Mouse (Mus musculus) neural tube, embryonic 12.5 days (tissue): ENCODE results near the gene Prkce. TPM values are rescaled to one million over a fixed set of nuclear protein-coding genes. Genes with fewer than 3 reads are reported as not detected.

Source experiments
- ATAC-seq: fragments of 200-750 bp; cut with Nextera tagmentation; 2 replicates; pipeline ENCODE4 v1.8.0; 2017; ENCODE audit warnings: low read depth, mild to moderate bottlenecking, moderate TSS enrichment, moderate library complexity; ENCODE audit not compliant: low FRiP score
- H3K27ac ChIP-seq: fragments of 300-500 bp; sonication (generic); 2 replicates; pipeline ENCODE4 v1.5.1; 2016
- H3K27me3 ChIP-seq: fragments of 300-500 bp; sonication (generic); replicated peaks from 2 replicates; pipeline ENCODE4 v1.6.1; 2016; ENCODE audit warnings: mild to moderate bottlenecking
- H3K36me3 ChIP-seq: fragments of 300-500 bp; sonication (generic); 2 replicates; pipeline ENCODE4 v1.6.1; 2016; ENCODE audit warnings: mild to moderate bottlenecking
- H3K4me1 ChIP-seq: fragments of 300-500 bp; sonication (generic); 2 replicates; pipeline ENCODE4 v1.6.1; 2016
- H3K4me2 ChIP-seq: fragments of 300-500 bp; sonication (generic); replicated peaks from 2 replicates; pipeline ENCODE4 v1.6.1; 2016; ENCODE audit warnings: mild to moderate bottlenecking
- H3K4me3 ChIP-seq: fragments of 300-500 bp; sonication (generic); 2 replicates; pipeline ENCODE4 v1.5.1; 2016
- H3K9ac ChIP-seq: fragments of 300-500 bp; sonication (generic); 2 replicates; pipeline ENCODE4 v1.6.1; 2016; ENCODE audit warnings: mild to moderate bottlenecking
- H3K9me3 ChIP-seq: fragments of 300-500 bp; sonication (generic); 2 replicates; pipeline ENCODE4 v1.6.1; 2016; ENCODE audit warnings: mild to moderate bottlenecking
- WGBS: fragments of 180-500 bp; shearing (Covaris S2); methylation state at CpG from one replicate; pipeline ENCODE4 v1.1.7; 2016; 5-methylcytosine and 5-hydroxymethylcytosine counted together
- polyA plus RNA-seq: library from polyadenylated mRNA; unstranded; fragments of >200 nt; fragmentation: Nextera tagmentation; extraction: Ambion mirVana; gene quantifications from 2 replicates; pipeline ENCODE4 v1.2.1, GENCODE M21; 2016

Gene Prkce
- polyA plus RNA-seq, 1 experiment from 2014 or later, result 20.7 TPM

- Histone ChIP-seq H3K4me1 (peaks cover 12% of the 10 kb centered on the region), H3K9me3 (no peaks in the 10 kb centered on the region), H3K4me3 (no peak overlapping the region), H3K27ac (no peak overlapping the region), H3K9ac (no peak overlapping the region), H3K27me3 (no peaks in the 10 kb centered on the region), H3K4me2 (no peak overlapping the region), H3K36me3 (no peaks in the 10 kb centered on the region)
- 0 out of 2 replicates have a peak, but pooled peaks have one; percentile 29 for ATAC-seq
- 73% methylated on average over 9 of the region's 9 CpGs for WGBS
Measured at GRCm38 (mm10) chr17:86377863-86378262, 210.3 kb downstream of the Prkce start.

GRCm38 (mm10) chr17:86378611-86379010 lies 211.0 kb downstream of the Prkce start:
- no peaks in the 10 kb centered on the region for H3K36me3 ChIP-seq
- H3K4me3 ChIP-seq, result no peak overlapping the region
- H3K4me1 ChIP-seq, result peaks cover 12% of the 10 kb centered on the region
- WGBS, result 82% methylated on average over 11 of the region's 11 CpGs
- H3K27ac ChIP-seq, result no peak overlapping the region
- no peak overlapping the region for H3K4me2 ChIP-seq
- no peaks in the 10 kb centered on the region for H3K27me3 ChIP-seq
- no peak for ATAC-seq
- no peak overlapping the region for H3K9ac ChIP-seq
- no peaks in the 10 kb centered on the region for H3K9me3 ChIP-seq

- H3K36me3 ChIP-seq, result no peaks in the 10 kb centered on the region
Measured at GRCm38 (mm10) chr17:86379405-86380137, 212.0 kb downstream of the Prkce start.

GRCm38 (mm10) chr17:86381464-86381863 lies 213.9 kb downstream of the Prkce start:
- Histone ChIP-seq H3K9me3 (no peaks in the 10 kb centered on the region), H3K9ac (no peak overlapping the region), H3K4me3 (no peak overlapping the region), H3K27ac (no peak overlapping the region), H3K4me1 (peaks cover 12% of the 10 kb centered on the region), H3K4me2 (no peak overlapping the region), H3K27me3 (no peaks in the 10 kb centered on the region), H3K36me3 (no peaks in the 10 kb centered on the region)
- no peak for ATAC-seq
- WGBS, result 91% methylated on average over 9 of the region's 9 CpGs

More at GRCm38 (mm10) chr17:86379405-86380137, 212.0 kb downstream of the Prkce start:
- no peak overlapping the region for H3K4me3 ChIP-seq
- no peak overlapping the region for H3K9ac ChIP-seq
- H3K4me2 ChIP-seq, result no peak overlapping the region
- H3K27ac ChIP-seq, result no peak overlapping the region
- ATAC-seq, result no peak
- no peaks in the 10 kb centered on the region for H3K27me3 ChIP-seq
- WGBS, result 10% methylated on average over 17 of the region's 17 CpGs
- no peaks in the 10 kb centered on the region for H3K9me3 ChIP-seq
- H3K4me1 ChIP-seq, result peaks cover 12% of the 10 kb centered on the region

GRCm38 (mm10) chr17:86382885-86383284 lies 215.3 kb downstream of the Prkce start:
- Histone ChIP-seq H3K27ac (no peak overlapping the region), H3K4me3 (no peak overlapping the region), H3K9me3 (no peaks in the 10 kb centered on the region), H3K36me3 (no peaks in the 10 kb centered on the region), H3K4me1 (peaks cover 12% of the 10 kb centered on the region), H3K4me2 (no peak overlapping the region), H3K27me3 (no peaks in the 10 kb centered on the region), H3K9ac (no peak overlapping the region)
- 47% methylated on average over 2 of the region's 2 CpGs for WGBS
- no peak for ATAC-seq

- no peak overlapping the region for H3K27ac ChIP-seq
- no peak for ATAC-seq
- 87% methylated on average over 18 of the region's 18 CpGs for WGBS
Measured at GRCm38 (mm10) chr17:86383699-86384572, 216.4 kb downstream of the Prkce start.

GRCm38 (mm10) chr17:86392475-86392874 lies 224.9 kb downstream of the Prkce start:
- Histone ChIP-seq H3K4me1 (no peaks in the 10 kb centered on the region; the same call in 1 of the 2 replicates), H3K9me3 (no peaks in the 10 kb centered on the region), H3K4me3 (no peak overlapping the region), H3K4me2 (no peak overlapping the region), H3K36me3 (no peaks in the 10 kb centered on the region), H3K27ac (no peak overlapping the region), H3K9ac (no peak overlapping the region), H3K27me3 (no peaks in the 10 kb centered on the region)
- WGBS, result 91% methylated on average over 5 of the region's 5 CpGs
- no peak for ATAC-seq

More at GRCm38 (mm10) chr17:86383699-86384572, 216.4 kb downstream of the Prkce start:
- H3K9me3 ChIP-seq, result no peaks in the 10 kb centered on the region
- peaks cover 10% of the 10 kb centered on the region for H3K4me1 ChIP-seq
- no peak overlapping the region for H3K9ac ChIP-seq
- no peak overlapping the region for H3K4me2 ChIP-seq
- no peaks in the 10 kb centered on the region for H3K36me3 ChIP-seq
- H3K4me3 ChIP-seq, result no peak overlapping the region
- H3K27me3 ChIP-seq, result no peaks in the 10 kb centered on the region

GRCm38 (mm10) chr17:86393191-86393590 lies 225.6 kb downstream of the Prkce start:
- H3K4me2 ChIP-seq, result no peak overlapping the region
- WGBS, result 95% methylated on average over 10 of the region's 10 CpGs
- H3K27me3 ChIP-seq, result no peaks in the 10 kb centered on the region
- no peaks in the 10 kb centered on the region for H3K9me3 ChIP-seq
- H3K36me3 ChIP-seq, result no peaks in the 10 kb centered on the region
- H3K4me3 ChIP-seq, result no peak overlapping the region
- no peaks in the 10 kb centered on the region; the same call in 1 of the 2 replicates for H3K4me1 ChIP-seq
- no peak overlapping the region for H3K9ac ChIP-seq
- no peak overlapping the region for H3K27ac ChIP-seq
- no peak for ATAC-seq

GRCm38 (mm10) chr17:86397097-86397496 lies 229.5 kb downstream of the Prkce start:
- Histone ChIP-seq H3K4me3 (no peak overlapping the region), H3K27ac (no peak overlapping the region), H3K9ac (no peak overlapping the region), H3K27me3 (no peaks in the 10 kb centered on the region), H3K4me2 (no peak overlapping the region), H3K4me1 (no peaks in the 10 kb centered on the region), H3K36me3 (no peaks in the 10 kb centered on the region), H3K9me3 (no peaks in the 10 kb centered on the region)
- ATAC-seq, result no peak

- Histone ChIP-seq H3K4me3 (no peak overlapping the region), H3K9me3 (no peaks in the 10 kb centered on the region), H3K9ac (no peak overlapping the region), H3K36me3 (no peaks in the 10 kb centered on the region), H3K4me2 (no peak overlapping the region), H3K27me3 (no peaks in the 10 kb centered on the region), H3K27ac (no peak overlapping the region), H3K4me1 (no peaks in the 10 kb centered on the region)
- WGBS, result 87% methylated on average over 5 of the region's 5 CpGs
- no peak for ATAC-seq
Measured at GRCm38 (mm10) chr17:86397647-86398046, 230.1 kb downstream of the Prkce start.

GRCm38 (mm10) chr17:86398226-86398625 lies 230.6 kb downstream of the Prkce start:
- Histone ChIP-seq H3K4me1 (no peaks in the 10 kb centered on the region), H3K36me3 (no peaks in the 10 kb centered on the region), H3K9me3 (no peaks in the 10 kb centered on the region), H3K9ac (no peak overlapping the region), H3K27ac (no peak overlapping the region), H3K4me3 (no peak overlapping the region), H3K4me2 (no peak overlapping the region), H3K27me3 (no peaks in the 10 kb centered on the region)
- no peak for ATAC-seq
- 96% methylated on average over 1 of the region's 1 CpGs for WGBS

- Histone ChIP-seq H3K4me1 (peaks cover 12% of the 10 kb centered on the region; the same call in 1 of the 2 replicates), H3K4me3 (no peak overlapping the region), H3K27me3 (no peaks in the 10 kb centered on the region), H3K9me3 (no peaks in the 10 kb centered on the region), H3K9ac (no peak overlapping the region), H3K36me3 (no peaks in the 10 kb centered on the region), H3K4me2 (no peak overlapping the region), H3K27ac (no peak overlapping the region)
- WGBS, result 76% methylated on average over 4 of the region's 4 CpGs
- ATAC-seq, result no peak
Measured at GRCm38 (mm10) chr17:86400032-86400431, 232.4 kb downstream of the Prkce start.
